Mouse (Mus musculus): ENCODE measurements around the gene Ryr2. TPM values are rescaled to one million over a fixed set of nuclear protein-coding genes. Genes with fewer than 3 reads are reported as not detected.

The Ryr2 gene
- total RNA-seq (2023) = 0.23 TPM

DNA sequence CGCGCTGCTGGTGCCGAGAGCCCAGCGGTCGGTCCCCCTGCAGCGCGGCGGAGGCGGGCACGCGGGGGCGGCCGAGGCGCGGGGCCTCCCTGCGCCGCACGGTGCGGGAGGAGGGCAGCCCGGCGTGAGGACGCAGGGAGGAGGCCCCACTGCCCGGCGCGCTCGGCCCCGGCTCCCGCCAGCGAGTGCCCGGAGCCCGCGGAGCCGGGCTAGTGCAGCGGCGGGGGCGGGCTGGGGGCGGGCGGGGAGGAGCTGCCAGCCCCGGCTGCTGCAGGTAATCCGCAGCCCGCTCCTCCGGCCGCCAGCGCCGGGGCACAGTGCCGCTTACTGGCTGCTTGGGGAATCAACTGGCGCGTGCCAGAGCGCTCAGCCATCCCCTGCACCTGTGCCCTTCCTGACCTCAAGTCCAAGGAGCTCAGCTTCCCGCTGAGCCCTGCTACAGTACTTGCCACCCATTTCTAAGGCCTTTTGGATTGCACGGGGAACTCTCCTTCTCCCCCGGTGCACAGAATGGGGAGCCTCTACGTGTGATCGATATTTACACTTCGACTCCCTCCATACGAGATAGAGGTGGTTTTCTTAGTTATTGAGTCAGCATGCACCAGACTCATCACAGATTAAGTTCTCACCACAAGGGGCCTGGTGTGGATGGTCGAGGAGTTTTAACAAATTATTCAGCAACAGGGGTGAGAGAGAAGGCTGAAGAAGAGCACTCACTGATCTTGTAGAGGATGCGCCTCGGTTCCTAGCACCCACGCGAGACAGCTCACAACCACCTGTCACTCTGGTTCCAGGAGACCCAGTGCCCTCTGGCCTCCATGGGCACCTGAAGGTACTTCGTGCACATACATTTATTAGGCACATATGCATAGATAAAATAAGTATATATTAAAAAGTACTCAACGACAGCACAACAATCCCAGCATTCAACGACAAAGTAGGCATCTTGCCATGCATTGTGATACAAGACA is at the start of gene Ryr2:
Gene Ryr2, minus strand, starts transcription at position 284 of the 971 bp plus-strand sequence.

Other genes with a start within 250 kb of the Ryr2 start
- gene Mtr, start 151.2 kb upstream of the Ryr2 start, total RNA-seq (2023) = 37.1 TPM
- gene Actn2, start 233.8 kb upstream of the Ryr2 start, total RNA-seq (2023) = 6.4 TPM

Data from CD4-positive naive resting alpha-beta T cell, adult 76 days (primary cell).